Mouse (Mus musculus): ENCODE measurements around the gene Gm7697. TPM values are rescaled to one million over a fixed set of nuclear protein-coding genes. Genes with fewer than 3 reads are reported as not detected.

The Gm7697 gene
- polyA plus RNA-seq, 1 experiment, result not detected

Other genes starting within 250 kb of the Gm7697 start
- 0.10 TPM in 1 of 2 replicates, not detected in the other for gene Gm9495, start 69.4 kb downstream of the Gm7697 start, polyA plus RNA-seq (2012; rRNA removed)
- gene Zfp868, start 102.6 kb upstream of the Gm7697 start, polyA plus RNA-seq (2012; rRNA removed), result 17.8 and 18.7 TPM in 2 replicates
- 2.3 and 2.6 TPM in 2 replicates for gene Zfp964, start 131.5 kb upstream of the Gm7697 start, polyA plus RNA-seq (2012; rRNA removed)
- gene Zfp869, start 187.7 kb upstream of the Gm7697 start, polyA plus RNA-seq (2012; rRNA removed), result 24.2 and 24.5 TPM in 2 replicates
- 6.3 TPM in 2 replicates for gene Zfp963, start 227.0 kb upstream of the Gm7697 start, polyA plus RNA-seq (2012; rRNA removed)

Data from cerebellum, adult 2 months (tissue).